Mouse (Mus musculus) lung, adult 2 months (tissue): ENCODE measurements around the gene Muc13. TPM values are rescaled to one million over a fixed set of nuclear protein-coding genes. Genes with fewer than 3 reads are reported as not detected.
A peak's percentile ranks its signal among the peaks of the same experiment; 100 is the strongest.

ENCODE experiments used
- DNase-seq: peaks from one replicate; pipeline ENCODE4 v3.0.0; 2022
- H3K4me1 ChIP-seq: fragments of 200-500 bp; 2 replicates; pipeline ENCODE4 v1.6.1; 2011; ENCODE audit warnings: low read length; ENCODE audit not compliant: control insufficient read depth, insufficient read depth
- H3K4me3 ChIP-seq: fragments of 200-500 bp; replicated peaks from 2 replicates; pipeline ENCODE3; 2011; ENCODE audit warnings: low read depth, mild to moderate bottlenecking, control low read depth, low read length; ENCODE audit errors: extremely low read depth
- CTCF ChIP-seq: fragments of 200-500 bp; IDR thresholded peaks from 2 replicates; pipeline ENCODE4 v1.5.1; 2011; ENCODE audit warnings: mild to moderate bottlenecking, low read length, control low read depth; ENCODE audit not compliant: insufficient read depth
- POLR2A ChIP-seq: fragments of 200-500 bp; IDR thresholded peaks from 2 replicates; pipeline ENCODE4 v1.6.1; 2011; ENCODE audit warnings: low read depth, mild to moderate bottlenecking, control low read depth, low read length, borderline replicate concordance; ENCODE audit errors: extremely low read depth
- WGBS: fragments of 180-500 bp; shearing (Covaris S2); methylation state at CpG from one replicate; pipeline ENCODE4 v1.1.7; 2018; 5-methylcytosine and 5-hydroxymethylcytosine counted together
- polyA plus RNA-seq: library from polyadenylated mRNA; depleted of rRNA; stranded (reverse); fragments of >200 nt; gene quantifications from 2 replicates; pipeline ENCODE4 v1.2.3, GENCODE M21; 2012; rRNA removed

Gene Muc13
- 0.25 and 5.1 TPM in 2 replicates for polyA plus RNA-seq

GRCm38 (mm10) chr16:33793846-33794791, at the start of gene Muc13:
Gene Muc13 (plus strand): TSS chr16:33794037.
- TF ChIP-seq CTCF = no peak
- TF ChIP-seq POLR2A = no peak
- H3K4me1 ChIP-seq = no peaks in the 10 kb centered on the region
- WGBS = 78% methylated on average over 10 of the region's 10 CpGs

GRCm38 (mm10) chr16:33744622-33745419, 49.0 kb upstream of the Muc13 start:
- peak; percentile 47 for TF ChIP-seq CTCF
- TF ChIP-seq POLR2A = no peak
- DNase-seq = no peak
- Histone ChIP-seq H3K4me1 (peaks cover 3% of the 10 kb centered on the region; the same call in 1 of the 2 replicates), H3K4me3 (no peak overlapping the region)
- 51% methylated on average over 7 of the region's 7 CpGs for WGBS

More at GRCm38 (mm10) chr16:33793846-33794791, at the start of gene Muc13:
- H3K4me3 ChIP-seq = no peak within 1 kb of the TSS
- DNase-seq = no peak

- DNase-seq = no peak
- 63% methylated on average over 7 of the region's 7 CpGs for WGBS
- no peak for TF ChIP-seq CTCF
- Histone ChIP-seq H3K4me1 (peaks cover 2% of the 10 kb centered on the region; the same call in 1 of the 2 replicates), H3K4me3 (no peak overlapping the region)
Measured at GRCm38 (mm10) chr16:33745457-33745856, 48.4 kb upstream of the Muc13 start.

GRCm38 (mm10) chr16:33746074-33746676, 47.7 kb upstream of the Muc13 start:
- 78% methylated on average over 10 of the region's 10 CpGs for WGBS
- Histone ChIP-seq H3K4me1 (peaks cover 2% of the 10 kb centered on the region; the same call in 1 of the 2 replicates), H3K4me3 (no peak overlapping the region)
- no peak for DNase-seq
- TF ChIP-seq CTCF = no peak
- TF ChIP-seq POLR2A = no peak

DNA sequence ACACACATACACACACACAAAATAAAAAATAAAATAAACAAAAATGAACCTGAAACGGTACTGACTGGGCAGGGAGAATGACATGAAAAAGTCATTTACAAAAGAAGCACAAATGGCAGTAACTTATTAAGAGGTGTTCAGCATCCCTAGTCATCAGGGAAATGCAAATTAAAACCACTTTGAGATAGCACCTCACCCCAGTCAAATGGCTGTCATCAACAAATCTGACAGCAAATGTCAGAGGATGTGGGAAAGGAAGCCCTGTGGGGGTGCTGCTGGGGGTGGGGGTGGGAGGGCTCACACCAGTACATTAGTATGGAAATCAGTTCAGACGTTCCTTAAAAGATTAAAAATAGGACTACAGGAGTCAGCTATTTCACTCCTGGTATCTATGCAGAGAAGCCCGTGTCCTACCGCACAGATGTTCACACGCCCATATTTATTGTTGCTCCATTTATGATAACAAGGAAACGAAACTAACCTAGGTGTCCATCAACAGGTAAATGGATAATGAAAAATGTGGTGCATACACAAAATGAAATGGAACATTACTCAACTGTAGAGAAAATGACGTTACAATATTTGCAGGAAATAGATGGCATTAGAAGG, 46.4 kb upstream of the Muc13 start:
- peaks cover 6% of the 10 kb centered on the region for H3K4me1 ChIP-seq
- 53% methylated on average over 7 of the region's 7 CpGs for WGBS

GRCm38 (mm10) chr16:33747994-33748393, 45.8 kb upstream of the Muc13 start:
- no peak overlapping the region for H3K4me3 ChIP-seq
- 91% methylated on average over 2 of the region's 2 CpGs for WGBS
- TF ChIP-seq CTCF (no peak), POLR2A (no peak)
- no peak for DNase-seq
- H3K4me1 ChIP-seq = peaks cover 6% of the 10 kb centered on the region

More for the DNA sequence above, 46.4 kb upstream of the Muc13 start:
- H3K4me3 ChIP-seq = no peak overlapping the region
- DNase-seq = no peak
- no peak for TF ChIP-seq POLR2A
- TF ChIP-seq CTCF = no peak

GRCm38 (mm10) chr16:33751152-33751551, 42.7 kb upstream of the Muc13 start:
- WGBS = 30% methylated on average over 13 of the region's 13 CpGs
- TF ChIP-seq CTCF (no peak), POLR2A (no peak)
- Histone ChIP-seq H3K4me1 (peaks cover 6% of the 10 kb centered on the region), H3K4me3 (peak overlapping the region; percentile 55)
- peak; percentile 41 for DNase-seq

DNA sequence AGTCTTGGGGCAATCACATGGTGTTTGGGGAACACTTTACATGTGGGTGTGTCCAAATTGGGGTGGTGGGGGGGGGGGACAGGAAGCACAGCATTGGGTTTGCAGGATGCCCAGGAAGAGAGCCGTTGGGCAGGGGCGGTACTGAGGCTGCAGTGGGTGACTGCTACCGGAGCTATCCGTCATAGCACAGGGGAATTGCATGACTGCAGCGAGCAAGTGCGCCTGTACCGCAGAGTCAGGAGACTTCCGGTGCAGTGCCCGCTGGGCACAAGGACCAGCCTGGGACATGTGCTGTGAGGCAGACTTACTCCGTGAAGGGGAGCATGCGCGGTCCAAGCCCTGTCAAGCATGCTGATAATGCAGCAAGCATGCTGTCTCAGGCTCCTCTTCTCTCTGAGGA, 42.2 kb upstream of the Muc13 start:
- peak overlapping the region; percentile 55 for H3K4me3 ChIP-seq

More for the DNA sequence above, 42.2 kb upstream of the Muc13 start:
- WGBS = 46% methylated on average over 12 of the region's 12 CpGs
- TF ChIP-seq CTCF = no peak
- TF ChIP-seq POLR2A = no peak
- DNase-seq = peak; percentile 37
- peaks cover 8% of the 10 kb centered on the region for H3K4me1 ChIP-seq
